Mouse (Mus musculus): ENCODE measurements at regions not wholly inside any gene's neighbourhood (a gene's known extent, or its start where the extent isn't known, plus 50 kb on each side); places are given as distances from the start of the nearest gene placed in this dataset.

- TF ChIP-seq HCFC1 (IDR thresholded peaks at IDR 0.05; ENCODE audit: borderline replicate concordance, insufficient read depth, low read length) (no peak), CHD2 (IDR thresholded peaks at IDR 0.05; ENCODE audit: low read depth, low read length) (no peak), ZNF384 (IDR thresholded peaks at IDR 0.05; ENCODE audit: low read depth, low read length) (no peak)
Observed at GRCm38 (mm10) chr6:127348770-127349409, 97.8 kb upstream of the Parp11 start.

Data from ES-E14 (cell line).